Mouse (Mus musculus) embryo, embryonic 11.5 days (tissue): ENCODE measurements at regions not wholly inside any gene's neighbourhood (a gene's known extent, or its start where the extent isn't known, plus 50 kb on each side); places are given as distances from the start of the nearest gene placed in this dataset.

ENCODE experiments used
- DNase-seq: peaks from one replicate; pipeline ENCODE4 v3.0.0-alpha.2; 2012; ENCODE audit warnings: low read depth, low spot score

- no peak for DNase-seq
Observed at GRCm38 (mm10) chr16:95886131-95886530, 104.6 kb downstream of the Psmg1 start.

- no peak for DNase-seq
Observed at GRCm38 (mm10) chr16:95873297-95873696, 117.5 kb downstream of the Psmg1 start.

GRCm38 (mm10) chr16:95872436-95872835 is 118.3 kb downstream of the Psmg1 start:
- DNase-seq = no peak

- DNase-seq = no peak
Observed at GRCm38 (mm10) chr16:95870291-95870690, 120.5 kb downstream of the Psmg1 start.

DNA sequence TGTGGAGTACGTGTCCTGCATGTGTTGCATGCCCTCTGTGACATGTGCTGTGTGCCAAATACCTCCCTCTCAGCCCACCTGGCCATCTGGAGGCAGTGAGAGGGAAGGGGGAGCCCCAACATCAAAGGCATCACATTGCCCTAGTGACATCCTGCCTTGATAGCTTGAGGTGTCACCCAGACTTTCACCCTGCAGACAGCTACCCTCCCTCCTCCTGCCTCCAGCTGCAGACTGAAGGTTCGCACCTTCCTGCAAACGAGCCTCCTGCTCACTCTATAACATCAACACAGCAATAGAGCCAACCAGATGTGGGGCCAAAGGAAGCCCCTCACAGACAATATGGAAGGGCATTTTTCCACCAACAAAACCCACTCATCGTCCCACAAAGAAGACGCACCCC is 121.3 kb downstream of the Psmg1 start:
- DNase-seq = no peak

DNA sequence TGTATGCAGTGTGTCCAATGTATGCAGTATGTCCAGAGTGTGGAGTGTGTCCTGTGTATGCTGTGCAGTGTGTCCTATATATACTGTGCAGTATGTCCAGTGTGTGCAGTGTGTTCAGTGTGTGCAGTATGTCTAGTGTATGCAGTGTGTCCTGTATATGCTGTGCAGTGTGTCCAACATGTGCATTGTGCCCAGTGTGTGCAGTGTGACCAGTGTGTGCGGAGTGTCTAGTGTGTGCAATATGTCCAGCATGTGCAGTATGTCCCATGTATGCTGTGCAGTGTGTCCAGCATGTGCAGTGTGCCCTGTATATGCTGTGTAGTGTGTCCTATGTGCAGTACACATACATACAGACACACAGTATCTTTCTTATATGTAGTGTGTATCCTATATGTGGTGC is 121.9 kb downstream of the Psmg1 start:
- DNase-seq = no peak

DNA sequence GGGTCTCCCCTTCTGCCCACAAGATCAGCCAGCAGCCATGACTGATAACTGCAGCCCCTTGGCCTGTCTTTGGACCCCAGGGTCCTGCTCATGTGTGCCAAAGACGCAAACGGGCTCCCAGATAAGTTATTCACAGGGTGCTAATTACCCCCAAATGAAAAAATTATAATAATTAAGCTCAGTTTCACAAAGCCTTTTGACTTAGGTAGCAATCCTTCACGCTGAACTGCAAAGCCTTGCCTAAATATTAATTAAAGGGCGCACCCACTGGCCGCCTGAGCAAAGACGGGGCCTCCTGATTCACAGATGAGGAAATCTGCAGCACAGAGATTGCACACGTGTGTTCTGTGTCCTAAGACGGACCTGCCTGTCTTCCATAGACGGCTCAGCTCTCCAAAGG is 123.2 kb downstream of the Psmg1 start:
- DNase-seq = no peak

GRCm38 (mm10) chr16:95866866-95867420 is 123.8 kb downstream of the Psmg1 start:
- no peak for DNase-seq

DNA sequence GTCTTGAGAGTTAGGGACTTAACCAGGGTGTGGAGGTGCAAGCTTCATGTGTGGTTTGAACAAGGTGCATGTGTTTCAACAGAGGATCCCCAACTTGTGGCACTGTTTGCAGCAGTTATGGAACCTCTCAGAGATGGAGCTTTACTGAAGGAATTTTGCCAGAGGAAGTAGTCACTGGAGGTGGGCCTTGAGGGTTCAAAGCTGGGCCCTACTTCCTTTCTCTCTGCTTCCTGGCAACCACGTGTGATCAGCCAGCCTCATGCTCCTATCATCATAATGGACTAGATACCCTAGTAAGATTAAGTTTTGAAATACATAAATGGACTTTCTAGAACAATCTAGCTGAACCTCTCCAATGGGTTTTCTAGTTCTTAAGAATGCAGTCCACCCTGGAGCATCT is 125.2 kb downstream of the Psmg1 start:
- no peak for DNase-seq

DNA sequence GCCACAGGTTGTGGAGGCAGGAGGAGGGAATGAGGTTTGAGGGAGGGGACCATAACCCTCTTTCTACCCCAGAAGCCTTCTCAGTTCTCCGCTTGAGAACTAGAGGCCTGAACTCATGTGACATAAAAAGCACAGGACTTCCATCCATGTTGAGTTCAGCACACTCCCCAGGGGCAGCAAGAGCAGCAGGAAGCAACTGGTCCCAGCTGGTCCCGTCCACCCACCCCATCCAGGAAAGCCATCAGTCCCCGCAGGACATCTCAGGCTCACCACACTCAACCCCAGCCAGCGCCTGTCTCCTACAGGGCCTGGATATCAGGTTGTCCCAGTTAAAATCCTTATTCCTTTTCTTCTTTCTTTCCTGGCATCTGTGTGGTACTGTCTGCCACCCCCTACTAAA is 126.1 kb downstream of the Psmg1 start:
- no peak for DNase-seq

- DNase-seq = no peak
Observed at GRCm38 (mm10) chr16:95864106-95864505, 126.7 kb downstream of the Psmg1 start.

GRCm38 (mm10) chr16:95863565-95863964 is 127.2 kb downstream of the Psmg1 start:
- DNase-seq = no peak

DNA sequence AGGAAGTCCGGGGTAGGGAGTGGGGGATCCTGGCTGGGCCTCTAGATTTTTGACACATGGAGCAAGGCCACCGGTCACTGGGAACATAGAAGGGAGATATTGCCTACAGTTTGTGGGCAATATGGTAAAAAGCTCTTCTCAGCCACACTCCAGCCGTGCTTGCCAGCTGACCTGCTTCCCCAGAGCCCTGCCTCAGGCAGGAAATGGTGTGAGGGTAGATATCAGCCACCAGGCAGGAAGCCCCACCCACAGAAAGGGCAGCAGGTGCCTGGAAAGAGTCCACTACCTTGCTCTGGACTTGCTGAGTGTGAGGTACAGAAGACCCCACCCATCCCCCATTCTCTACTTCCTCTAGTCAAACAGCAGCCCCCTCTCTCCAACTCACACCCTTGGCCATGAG is 128.1 kb downstream of the Psmg1 start:
- DNase-seq = no peak

DNA sequence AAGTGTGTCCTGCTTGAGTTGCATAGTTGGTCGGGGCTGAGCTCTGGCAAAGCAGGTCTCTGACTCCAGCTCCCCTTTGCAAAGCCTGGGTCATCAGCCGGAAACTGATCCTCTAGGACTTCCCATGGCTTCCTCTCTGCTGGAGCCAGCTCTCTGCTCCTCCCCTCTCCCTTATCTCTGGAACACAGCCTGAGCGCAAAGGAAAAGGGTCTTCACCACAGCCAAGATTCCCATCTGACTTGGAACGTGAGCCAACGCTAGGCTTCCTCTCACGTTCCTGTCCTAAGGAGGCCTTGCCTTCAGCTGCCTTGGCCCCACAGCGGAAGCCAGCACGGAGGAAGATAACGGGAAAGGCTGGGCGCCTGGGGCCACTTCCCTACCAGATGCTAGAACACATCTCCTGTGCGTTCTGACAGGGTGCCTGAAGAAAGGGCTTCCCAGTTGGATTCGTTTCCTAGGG is 129.5 kb downstream of the Psmg1 start:
- no peak for DNase-seq

GRCm38 (mm10) chr16:95860810-95861209 is 129.9 kb downstream of the Psmg1 start:
- no peak for DNase-seq

DNA sequence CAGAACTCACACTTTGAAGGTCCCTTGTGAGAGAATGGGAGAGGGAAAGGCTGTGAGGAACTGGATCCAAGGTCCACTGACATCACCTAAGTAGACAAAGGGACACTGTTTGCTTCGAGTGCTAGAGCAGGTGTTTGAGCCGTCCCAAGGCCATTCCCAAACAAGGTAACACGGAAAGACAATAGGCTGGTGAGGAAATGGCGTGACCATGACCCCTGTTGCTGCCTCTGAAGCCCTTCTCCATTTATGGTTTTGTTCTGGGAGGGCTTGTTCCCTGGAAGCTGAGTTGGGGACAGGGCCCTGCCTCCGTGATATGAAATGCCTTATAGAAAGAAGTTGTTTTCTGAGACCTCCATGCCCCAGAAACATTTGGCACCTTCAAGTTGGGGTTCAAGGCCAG is 130.6 kb downstream of the Psmg1 start:
- no peak for DNase-seq

GRCm38 (mm10) chr16:95857403-95857802 is 133.4 kb downstream of the Psmg1 start:
- DNase-seq = no peak

DNA sequence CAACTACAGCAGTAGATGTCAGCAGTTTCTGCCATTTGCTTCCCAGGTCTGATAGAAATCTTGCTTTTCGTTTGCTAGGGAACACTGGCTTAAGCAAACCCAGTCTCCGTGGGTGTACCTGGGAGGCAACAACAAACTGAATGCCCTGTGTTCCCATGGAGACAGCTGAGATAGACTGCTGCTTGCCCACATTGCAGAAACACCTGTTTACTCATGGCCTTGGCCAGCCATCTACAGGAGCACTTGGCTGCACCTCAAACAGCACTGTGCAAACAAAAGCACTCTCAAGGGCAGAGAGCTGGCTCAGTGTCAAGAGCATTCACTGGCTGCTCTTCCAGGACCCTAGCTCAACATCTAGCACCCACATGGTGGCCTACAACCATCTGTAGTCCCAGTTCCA is 135.5 kb downstream of the Psmg1 start:
- DNase-seq = no peak

GRCm38 (mm10) chr16:95851907-95852306 is 138.9 kb downstream of the Psmg1 start:
- DNase-seq = no peak

DNA sequence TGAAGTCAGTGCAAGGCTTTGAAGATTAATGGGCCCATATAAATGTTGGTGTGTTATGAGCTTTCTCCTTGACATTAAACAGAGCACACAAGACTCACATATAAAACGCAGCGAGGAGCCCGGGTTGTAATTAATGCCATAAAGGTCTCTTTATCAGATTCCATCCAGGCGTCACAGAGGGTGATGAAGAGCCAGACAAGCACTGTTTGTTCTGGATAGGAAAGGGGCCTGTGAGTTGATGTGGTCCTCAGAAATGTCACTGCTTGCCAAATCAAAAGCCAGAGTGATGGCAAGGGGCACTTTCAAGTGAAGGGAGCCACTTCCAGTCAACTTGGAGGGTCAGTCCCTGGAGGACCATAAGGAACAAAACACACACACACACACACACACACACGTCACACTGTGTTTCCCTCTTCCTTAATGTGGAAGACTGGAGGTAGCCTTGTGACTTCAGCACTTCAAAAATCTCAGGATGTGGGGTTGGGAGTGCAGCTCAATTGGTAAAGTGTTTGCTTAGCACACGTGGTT is 142.1 kb downstream of the Psmg1 start:
- no peak for DNase-seq

- DNase-seq = no peak
Observed at GRCm38 (mm10) chr16:95847765-95848483, 142.8 kb downstream of the Psmg1 start.

DNA sequence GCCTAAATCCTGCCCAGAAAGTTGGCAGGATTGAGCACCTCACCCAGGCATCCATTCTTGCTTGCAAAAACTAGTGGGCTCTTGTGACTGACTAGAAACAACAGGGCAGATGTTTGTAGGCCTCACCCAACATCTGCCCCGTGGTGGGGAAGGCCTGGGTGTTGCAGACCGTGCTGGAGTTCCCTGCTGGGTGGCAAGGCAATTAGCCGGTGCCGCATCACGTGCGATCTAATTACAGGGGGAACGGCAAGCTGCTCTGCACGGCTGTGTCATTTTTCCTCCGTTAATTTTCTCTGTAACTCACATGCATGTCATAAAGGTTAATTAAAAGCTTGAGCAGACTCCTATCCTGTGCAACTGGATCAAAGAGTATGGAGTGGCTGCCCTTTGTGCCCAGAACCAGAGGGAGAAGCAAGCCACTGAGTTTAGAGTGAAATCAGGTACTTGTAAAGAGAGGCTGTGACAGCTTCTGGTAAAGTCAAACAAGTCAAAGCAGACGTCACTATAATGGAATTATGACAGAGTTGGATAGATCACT is 143.5 kb downstream of the Ets2 start:
- no peak for DNase-seq

- no peak for DNase-seq
Observed at GRCm38 (mm10) chr16:95844691-95845090, 142.8 kb downstream of the Ets2 start.
